Mouse (Mus musculus): ENCODE measurements around the gene Clca4a.

The Clca4a gene

GRCm38 (mm10) chr3:144914014-144914413, 60.8 kb downstream of the Clca4a start:
- TF ChIP-seq CTCF (conservative IDR thresholded peaks at IDR 0.05; ENCODE audit: low read length), result no peak
- TF ChIP-seq NANOG (IDR thresholded peaks at IDR 0.05; ENCODE audit: borderline replicate concordance, low read length), result no peak
- no peak for TF ChIP-seq POU5F1 (IDR thresholded peaks at IDR 0.05; ENCODE audit: borderline replicate concordance, low read length)
- H3K4me3 ChIP-seq (replicated peaks; ENCODE audit: low read length), result no peak overlapping the region

More at GRCm38 (mm10) chr3:144914014-144914413, 60.8 kb downstream of the Clca4a start:
- Histone ChIP-seq H3K9me3 (ENCODE audit: low read length) (no peaks in the 10 kb centered on the region), H3K27me3 (ENCODE audit: insufficient read depth, low read length) (no peaks in the 10 kb centered on the region), H3K36me3 (ENCODE audit: insufficient read depth, low read length) (no peaks in the 10 kb centered on the region), H3K4me1 (replicated peaks; ENCODE audit: low read depth, low read length) (no peaks in the 10 kb centered on the region)

Measured in E14TG2a.4 (cell line).